8 mouse cellular contexts compared by ENCODE assay signal in the genomic region with DNA sequence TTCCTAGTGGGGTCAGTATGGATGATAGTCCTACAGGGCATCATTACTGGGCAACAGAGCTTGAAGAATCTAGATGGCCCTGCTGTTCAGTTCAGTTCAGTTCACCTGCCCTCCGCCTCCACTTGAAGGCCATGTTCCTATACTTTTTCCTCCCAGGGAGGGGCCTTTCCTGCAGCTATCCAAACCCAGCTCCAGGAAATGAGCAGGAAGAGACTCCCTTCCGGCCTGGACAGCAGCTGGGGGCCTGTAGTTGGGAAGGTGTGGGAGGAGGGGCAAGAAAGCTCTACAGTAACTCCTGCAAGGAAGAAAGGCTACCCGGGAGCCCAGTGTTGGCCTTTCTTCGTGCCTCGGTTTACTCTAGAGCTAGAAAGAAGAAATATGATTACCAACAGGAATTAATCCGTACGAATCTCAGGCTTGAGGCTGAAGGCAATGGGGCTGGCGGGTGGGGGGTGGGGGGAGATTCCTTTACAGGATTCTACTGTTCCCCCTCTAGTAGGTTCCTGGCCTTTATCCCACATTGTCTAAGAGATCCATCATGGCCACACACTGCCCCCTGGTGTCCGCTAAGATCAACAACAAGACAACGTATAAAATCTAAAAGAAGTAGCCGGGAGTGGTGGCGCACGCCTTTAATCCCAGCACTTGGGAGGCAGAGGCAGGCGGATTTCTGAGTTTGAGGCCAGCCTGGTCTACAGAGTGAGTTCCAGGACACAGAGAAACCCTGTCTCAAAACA. TPM values are rescaled to one million over a fixed set of nuclear protein-coding genes. Genes with fewer than 3 reads are reported as not detected.
A peak's percentile ranks its signal among the peaks of the same experiment; 100 is the strongest.
DNase-seq lines count a peak whose midpoint lies in the region; ATAC-seq and TF ChIP-seq lines count a peak whose summit lies in the region.
"Had no signal": no experiment of that assay in that cellular context is flagged by ENCODE, and none has a peak within 500 bp of the region (broad histone marks: within the 10 kb centered on the region; RNA-seq: fewer than 3 reads in every experiment).

No protein-coding gene starts in this region.

- TF ChIP-seq CTCF in E14TG2a.4 (conservative IDR thresholded peaks at IDR 0.05; ENCODE audit: low read length) = peak; percentile 31
- TF ChIP-seq CTCF in lung, postnatal 0 days (IDR thresholded peaks at IDR 0.05) = peak; percentile 78

- peak overlapping the region; percentile 29; the same call in 1 of the 2 replicates for H3K4me3 ChIP-seq in E14TG2a.4 (replicated peaks; ENCODE audit: low read length)
- peak overlapping the region; percentile 9; the same call in 1 of the 2 replicates for H3K4me3 ChIP-seq in embryonic facial prominence, embryonic 10.5 days
- H3K4me3 ChIP-seq in lung, postnatal 0 days (ENCODE audit: low read depth, low read length) = peak overlapping the region; percentile 50
- H3K4me3 ChIP-seq: liver, embryonic 15.5 days had no signal

- WGBS in embryonic facial prominence, embryonic 10.5 days = 34% methylated on average over 14 of the region's 14 CpGs
- WGBS in lung, postnatal 0 days = 36% methylated on average over 14 of the region's 14 CpGs

- intact Hi-C loops in heart, postnatal 14 days (cut with DNase I) = loop anchor here (1.0 kb wide), 1 partner anchor 36 kb away; no protein-coding TSS in a partner anchor

- peak; percentile 74 for ATAC-seq in lung, postnatal 0 days

- no peak overlapping the region for H3K9ac ChIP-seq in lung, postnatal 0 days (replicated peaks; ENCODE audit: low read depth)
- H3K9ac ChIP-seq: liver, embryonic 15.5 days had no signal

- peaks cover 44% of the 10 kb centered on the region for H3K27me3 ChIP-seq in E14TG2a.4 (ENCODE audit: insufficient read depth, low read length)
- H3K27me3 ChIP-seq in embryonic facial prominence, embryonic 10.5 days (replicated peaks; ENCODE audit: low read depth, poor library complexity, severe bottlenecking) = peaks cover 46% of the 10 kb centered on the region
- 0 out of 2 replicates have a peak, but pooled peaks cover 3% of the 10 kb centered on the region for H3K27me3 ChIP-seq in lung, postnatal 0 days (replicated peaks; ENCODE audit: insufficient read depth, low read length)

- peaks cover 40% of the 10 kb centered on the region for H3K4me1 ChIP-seq in E14TG2a.4 (replicated peaks; ENCODE audit: low read depth, low read length)
- peaks cover 54% of the 10 kb centered on the region for H3K4me1 ChIP-seq in embryonic facial prominence, embryonic 10.5 days
- no peaks in the 10 kb centered on the region for H3K4me1 ChIP-seq in lung, postnatal 0 days (ENCODE audit: insufficient read depth, low read depth, low read length)

- H3K9me3 ChIP-seq in E14TG2a.4 (ENCODE audit: low read length) = no peaks in the 10 kb centered on the region
- H3K9me3 ChIP-seq in embryonic facial prominence, embryonic 10.5 days = no peaks in the 10 kb centered on the region
- H3K9me3 ChIP-seq in lung, postnatal 0 days (ENCODE audit: low read length) = no peaks in the 10 kb centered on the region
- H3K9me3 ChIP-seq: liver, embryonic 15.5 days had no signal

- H3K27ac ChIP-seq in embryonic facial prominence, embryonic 10.5 days (replicated peaks) = no peak overlapping the region; the same call in 1 of the 2 replicates
- peak overlapping the region; percentile 92 for H3K27ac ChIP-seq in lung, postnatal 0 days (ENCODE audit: low read length)
- H3K27ac ChIP-seq: liver, embryonic 15.5 days had no signal

- DNase-seq in T-cell, adult 2 months (ENCODE audit: low spot score) = peak; percentile 56
- DNase-seq in embryonic facial prominence, embryonic 10.5 days (ENCODE audit: low spot score) = peak; percentile 70
- DNase-seq in heart, postnatal 14 days = peak; percentile 76 to 77
- DNase-seq in layer of hippocampus, adult 11-12 months (ENCODE audit: low spot score) = peak; percentile 80
- DNase-seq in lung, postnatal 0 days (ENCODE audit: low spot score) = peak; percentile 85
- DNase-seq in spleen, postnatal 36 days (ENCODE audit: low spot score in 2 of 2) = peak; percentile 26 to 57

- peak; percentile 94 for TF ChIP-seq EP300 in lung, postnatal 0 days (IDR thresholded peaks at IDR 0.05)

- H3K4me2 ChIP-seq in lung, postnatal 0 days (replicated peaks; ENCODE audit: low read depth, low read length) = peak overlapping the region; percentile 70

- no peaks in the 10 kb centered on the region for H3K36me3 ChIP-seq in E14TG2a.4 (ENCODE audit: insufficient read depth, low read length)
- H3K36me3 ChIP-seq in embryonic facial prominence, embryonic 10.5 days (replicated peaks) = no peaks in the 10 kb centered on the region
- H3K36me3 ChIP-seq in lung, postnatal 0 days (ENCODE audit: insufficient read depth, low read length) = no peaks in the 10 kb centered on the region
- H3K36me3 ChIP-seq: liver, embryonic 15.5 days had no signal

RNA-seq across cellular contexts. Expression of a gene that starts 2.6 kb away (rescaled TPM):
- 66.4 and 68.4 TPM in 2 replicates for polyA plus RNA-seq in embryonic facial prominence, embryonic 10.5 days (2016; fragmentation: Nextera tagmentation; extraction: Ambion mirVana)
- 100 to 1,000 TPM; 149 to 167 TPM for total RNA-seq in heart, postnatal 14 days (2021)
- polyA plus RNA-seq in lung, postnatal 0 days (2015; fragmentation: Nextera tagmentation; extraction: Ambion mirVana) = 759 and 834 TPM in 2 replicates

RNA-seq across cellular contexts. Expression of a gene that starts 5.1 kb away (rescaled TPM):
- polyA plus RNA-seq in embryonic facial prominence, embryonic 10.5 days (2016; fragmentation: Nextera tagmentation; extraction: Ambion mirVana) = 124 TPM in 2 replicates
- 10 to 100 TPM; 76.4 to 81.0 TPM for total RNA-seq in heart, postnatal 14 days (2021)
- polyA plus RNA-seq in lung, postnatal 0 days (2015; fragmentation: Nextera tagmentation; extraction: Ambion mirVana) = 121 and 133 TPM in 2 replicates

RNA-seq across cellular contexts. Expression of a gene that starts 11.9 kb away (rescaled TPM):
- 6.0 and 8.3 TPM in 2 replicates for polyA plus RNA-seq in embryonic facial prominence, embryonic 10.5 days (2016; fragmentation: Nextera tagmentation; extraction: Ambion mirVana)
- total RNA-seq in heart, postnatal 14 days (2021) = 10 to 100 TPM in 1 of 2 experiments, 1 to 10 TPM in 1; 7.0 to 11.7 TPM
- 10.6 and 14.6 TPM in 2 replicates for polyA plus RNA-seq in lung, postnatal 0 days (2015; fragmentation: Nextera tagmentation; extraction: Ambion mirVana)

RNA-seq across cellular contexts. Expression of a gene that starts 22.2 kb away (rescaled TPM):
- 13.3 and 14.5 TPM in 2 replicates for polyA plus RNA-seq in embryonic facial prominence, embryonic 10.5 days (2016; fragmentation: Nextera tagmentation; extraction: Ambion mirVana)
- total RNA-seq in heart, postnatal 14 days (2021) = 10 to 100 TPM; 24.0 to 27.5 TPM
- polyA plus RNA-seq in lung, postnatal 0 days (2015; fragmentation: Nextera tagmentation; extraction: Ambion mirVana) = 17.1 and 17.4 TPM in 2 replicates

RNA-seq across cellular contexts. Expression of a gene that starts 30.4 kb away (rescaled TPM):
- 1.3 and 1.4 TPM in 2 replicates for polyA plus RNA-seq in embryonic facial prominence, embryonic 10.5 days (2016; fragmentation: Nextera tagmentation; extraction: Ambion mirVana)
- total RNA-seq in heart, postnatal 14 days (2021) = under 1 TPM; 0.24 to 0.39 TPM
- polyA plus RNA-seq in lung, postnatal 0 days (2015; fragmentation: Nextera tagmentation; extraction: Ambion mirVana) = 1.1 TPM in 2 replicates

Comparison
In these comparisons a context has a peak if more than half of its experiments do, and no peak if none do; other contexts are left out.
1. RNA of a gene that starts 2.6 kb away (polyA plus RNA-seq): 759 to 834 TPM in lung, postnatal 0 days; 66.4 to 68.4 TPM in embryonic facial prominence, embryonic 10.5 days; every median in the first group is over 10 times any median in the second.
2. Peak in every context shown above with its lines, with median percentiles within 50 percentile points of each other: H3K4me3 ChIP-seq and DNase-seq.